Mouse (Mus musculus) intestine, embryonic 16.5 days (tissue): ENCODE results near the gene Radil. TPM values are rescaled to one million over a fixed set of nuclear protein-coding genes. Genes with fewer than 3 reads are reported as not detected.

Experiments
- ATAC-seq: fragments of 200-750 bp; cut with Nextera tagmentation; 2 replicates; pipeline ENCODE4 v1.8.0; 2017; ENCODE audit warnings: moderate TSS enrichment, moderate library complexity
- H3K27ac ChIP-seq: fragments of 300-500 bp; sonication (generic); 2 replicates; pipeline ENCODE4 v1.5.1; 2014; ENCODE audit warnings: mild to moderate bottlenecking, low read length
- H3K27me3 ChIP-seq: fragments of 300-500 bp; sonication (generic); replicated peaks from 2 replicates; pipeline ENCODE4 v1.6.1; 2014; ENCODE audit warnings: low read length, control low read depth, mixed read lengths; ENCODE audit not compliant: control insufficient read depth, insufficient read depth
- H3K36me3 ChIP-seq: fragments of 300-500 bp; sonication (generic); 2 replicates; pipeline ENCODE4 v1.6.1; 2014; ENCODE audit warnings: low read length, control low read depth; ENCODE audit not compliant: control insufficient read depth, insufficient read depth
- H3K4me1 ChIP-seq: fragments of 300-500 bp; sonication (generic); 2 replicates; pipeline ENCODE4 v1.6.1; 2014; ENCODE audit warnings: low read length, control low read depth, mixed read lengths; ENCODE audit not compliant: control insufficient read depth, insufficient read depth
- H3K4me2 ChIP-seq: fragments of 300-500 bp; sonication (generic); 2 replicates; pipeline ENCODE4 v1.6.1; 2014; ENCODE audit warnings: low read depth, low read length, control low read depth
- H3K4me3 ChIP-seq: fragments of 300-500 bp; sonication (generic); 2 replicates; pipeline ENCODE4 v1.5.1; 2014; ENCODE audit warnings: mild to moderate bottlenecking, low read length
- H3K9ac ChIP-seq: fragments of 300-500 bp; sonication (generic); 2 replicates; pipeline ENCODE4 v1.6.1; 2014; ENCODE audit warnings: low read depth, low read length
- H3K9me3 ChIP-seq: fragments of 300-500 bp; sonication (generic); 2 replicates; pipeline ENCODE4 v1.6.1; 2016; ENCODE audit warnings: low read length, control low read depth; ENCODE audit not compliant: control insufficient read depth
- WGBS: fragments of 180-500 bp; shearing (Covaris S2); extraction: QIAGEN DNeasy Blood & Tissue Kit; methylation state at CpG from one replicate; pipeline ENCODE4 v1.1.7; 2014; 5-methylcytosine and 5-hydroxymethylcytosine counted together
- polyA plus RNA-seq: library from polyadenylated mRNA; unstranded; fragments of >200 nt; fragmentation: Nextera tagmentation; extraction: Ambion mirVana; gene quantifications from 2 replicates; pipeline ENCODE4 v1.2.1, GENCODE M21; 2015

Gene Radil
- polyA plus RNA-seq, 1 experiment from 2014 or later = 1.6 TPM

GRCm38 (mm10) chr5:142438380-142438938 lies 112.4 kb downstream of the Radil start:
- Histone ChIP-seq H3K9ac (no peak overlapping the region), H3K9me3 (no peaks in the 10 kb centered on the region), H3K36me3 (peaks cover 14% of the 10 kb centered on the region), H3K27me3 (no peaks in the 10 kb centered on the region), H3K4me3 (no peak overlapping the region), H3K27ac (no peak overlapping the region), H3K4me1 (peaks cover 40% of the 10 kb centered on the region), H3K4me2 (no peak overlapping the region)
- no peak for ATAC-seq
- 90% methylated on average over 16 of the region's 16 CpGs for WGBS

GRCm38 (mm10) chr5:142435736-142436135 lies 115.2 kb downstream of the Radil start:
- Histone ChIP-seq H3K27ac (no peak overlapping the region), H3K4me3 (no peak overlapping the region), H3K27me3 (no peaks in the 10 kb centered on the region), H3K9ac (no peak overlapping the region), H3K36me3 (peaks cover 14% of the 10 kb centered on the region), H3K4me1 (peaks cover 22% of the 10 kb centered on the region), H3K9me3 (no peaks in the 10 kb centered on the region), H3K4me2 (no peak overlapping the region)
- WGBS = 96% methylated on average over 15 of the region's 15 CpGs
- no peak for ATAC-seq

Other genes starting within 250 kb of the Radil start
- gene Foxk1, start 149.6 kb downstream of the Radil start, polyA plus RNA-seq = 1.9 and 2.0 TPM in 2 replicates
- 17.3 and 21.6 TPM in 2 replicates for gene Ap5z1, start 87.2 kb downstream of the Radil start, polyA plus RNA-seq
- 0.05 TPM in 1 of 2 replicates, not detected in the other for gene Papolb, start 21.0 kb downstream of the Radil start, polyA plus RNA-seq
- 1.6 and 1.7 TPM in 2 replicates for gene Mmd2, start 57.7 kb upstream of the Radil start, polyA plus RNA-seq
- 33.6 and 33.8 TPM in 2 replicates for gene Wipi2, start 76.6 kb upstream of the Radil start, polyA plus RNA-seq
- gene Slc29a4, start 141.4 kb upstream of the Radil start, polyA plus RNA-seq = 5.8 and 6.9 TPM in 2 replicates